Comparison of ENCODE assay signal across 21 mouse cellular contexts in the genomic region with DNA sequence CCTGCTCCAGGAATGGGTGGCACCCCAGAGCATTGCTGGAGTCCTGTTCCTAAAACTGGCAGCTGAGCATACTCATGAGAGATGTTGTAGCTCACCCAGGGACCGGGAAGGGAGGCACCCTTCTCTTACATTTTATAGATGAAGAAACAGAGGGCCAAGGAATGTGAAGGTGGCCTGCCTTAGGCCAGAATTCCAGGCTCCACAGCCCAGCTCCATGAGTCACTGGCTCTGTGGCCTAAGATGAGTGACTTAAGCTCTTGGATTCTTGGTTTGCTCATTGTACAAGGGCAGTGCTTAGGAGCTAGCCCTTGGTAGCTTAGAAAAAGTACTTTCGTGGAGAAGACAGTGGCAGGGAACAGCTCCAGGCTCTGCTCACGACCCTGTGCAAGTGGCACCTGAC. TPM values are rescaled to one million over a fixed set of nuclear protein-coding genes. Genes with fewer than 3 reads are reported as not detected.
DNase-seq lines count a peak whose midpoint lies in the region; ATAC-seq and TF ChIP-seq lines count a peak whose summit lies in the region.
"Had no signal": no experiment of that assay in that cellular context is flagged by ENCODE, and none has a peak within 500 bp of the region (broad histone marks: within the 10 kb centered on the region; RNA-seq: fewer than 3 reads in every experiment).

No protein-coding gene starts in this region.

- H3K4me2 ChIP-seq in heart, embryonic 13.5 days = no peak overlapping the region
- H3K4me2 ChIP-seq in liver, embryonic 14.5 days (ENCODE audit: low read depth) = no peak overlapping the region
- no peak overlapping the region for H3K4me2 ChIP-seq in liver, embryonic 11.5 days
- H3K4me2 ChIP-seq in intestine, embryonic 15.5 days (replicated peaks) = no peak overlapping the region
- H3K4me2 ChIP-seq: embryonic facial prominence, embryonic 13.5 days; hindbrain, embryonic 13.5 days; neural tube, embryonic 12.5 days; stomach, embryonic 15.5 days had no signal

- H3K27me3 ChIP-seq in heart, embryonic 13.5 days (replicated peaks) = no peaks in the 10 kb centered on the region
- peaks cover 2% of the 10 kb centered on the region for H3K27me3 ChIP-seq in liver, embryonic 14.5 days (ENCODE audit: control insufficient read depth, insufficient read depth, low read length)
- peaks cover 4% of the 10 kb centered on the region for H3K27me3 ChIP-seq in liver, embryonic 11.5 days (replicated peaks; ENCODE audit: control insufficient read depth, insufficient read depth, low read length)
- no peaks in the 10 kb centered on the region for H3K27me3 ChIP-seq in intestine, embryonic 15.5 days (replicated peaks)
- H3K27me3 ChIP-seq: CH12.LX; embryonic facial prominence, embryonic 13.5 days; neural tube, embryonic 12.5 days; stomach, embryonic 15.5 days had no signal

- no peak for ATAC-seq in heart, embryonic 13.5 days (ENCODE audit: extremely low read depth, insufficient number of reproducible peaks, low FRiP score, low TSS enrichment)
- ATAC-seq in liver, embryonic 14.5 days (ENCODE audit: insufficient read depth) = no peak
- no peak for ATAC-seq in liver, embryonic 11.5 days (replicated peaks; ENCODE audit: low FRiP score)
- ATAC-seq in intestine, embryonic 15.5 days = no peak
- ATAC-seq: intestine, embryonic 16.5 days had no signal

- TF ChIP-seq CTCF in liver, embryonic 14.5 days (IDR thresholded peaks at IDR 0.05; ENCODE audit: low read depth) = no peak

- peak overlapping the region; percentile 21; the same call in 1 of the 2 replicates for H3K9ac ChIP-seq in heart, embryonic 13.5 days
- H3K9ac ChIP-seq in liver, embryonic 14.5 days (replicated peaks) = no peak overlapping the region
- no peak overlapping the region for H3K9ac ChIP-seq in liver, embryonic 11.5 days (ENCODE audit: low read depth, low read length)
- no peak overlapping the region for H3K9ac ChIP-seq in intestine, embryonic 15.5 days
- H3K9ac ChIP-seq: embryonic facial prominence, embryonic 13.5 days; hindbrain, embryonic 13.5 days; neural tube, embryonic 12.5 days; stomach, embryonic 15.5 days had no signal

- no peak for DNase-seq in heart, adult 8-10 months (ENCODE audit: low spot score)
- DNase-seq in liver, embryonic 14.5 days (ENCODE audit: low read depth in 3 of 3, low spot score in 3 of 3) = no peak
- no peak for DNase-seq in liver, embryonic 11.5 days (ENCODE audit: low spot score)
- DNase-seq in urinary bladder, postnatal 10 days (ENCODE audit: low spot score) = no peak
- DNase-seq: cerebellum, adult 8-10 months; gastrocnemius, postnatal 25 days; kidney, postnatal 10 days; lung, postnatal 36 days; spleen, adult 18-20 months had no signal

- no peaks in the 10 kb centered on the region for H3K36me3 ChIP-seq in heart, embryonic 13.5 days
- no peaks in the 10 kb centered on the region for H3K36me3 ChIP-seq in liver, embryonic 14.5 days (replicated peaks; ENCODE audit: control insufficient read depth, insufficient read depth, low read depth)
- no peaks in the 10 kb centered on the region for H3K36me3 ChIP-seq in liver, embryonic 11.5 days (ENCODE audit: control insufficient read depth, insufficient read depth, low read length)
- H3K36me3 ChIP-seq in intestine, embryonic 15.5 days = no peaks in the 10 kb centered on the region
- H3K36me3 ChIP-seq: embryonic facial prominence, embryonic 13.5 days; forebrain, embryonic 10.5 days; hindbrain, embryonic 13.5 days; midbrain, embryonic 10.5 days; neural tube, embryonic 12.5 days; stomach, embryonic 15.5 days had no signal

- H3K4me3 ChIP-seq in heart, embryonic 13.5 days = no peak overlapping the region
- H3K4me3 ChIP-seq in liver, embryonic 14.5 days (ENCODE audit: insufficient read depth in 1 of 2, low read depth in 2 of 2, low read length in 2 of 2) = no peak overlapping the region
- no peak overlapping the region for H3K4me3 ChIP-seq in liver, embryonic 11.5 days (ENCODE audit: low read depth, low read length)
- no peak overlapping the region for H3K4me3 ChIP-seq in brown adipose tissue, adult 24 weeks (ENCODE audit: insufficient read depth, low read depth, low read length)
- H3K4me3 ChIP-seq in intestine, embryonic 15.5 days (replicated peaks) = no peak overlapping the region
- H3K4me3 ChIP-seq: embryonic facial prominence, embryonic 13.5 days; forebrain, embryonic 10.5 days; hindbrain, embryonic 13.5 days; layer of hippocampus, adult 2 months; midbrain, embryonic 10.5 days; neural tube, embryonic 12.5 days; stomach, embryonic 15.5 days had no signal

- H3K27ac ChIP-seq in heart, embryonic 13.5 days (replicated peaks) = peak overlapping the region; percentile 98
- H3K27ac ChIP-seq in liver, embryonic 14.5 days = peak overlapping the region; percentile 42
- no peak overlapping the region for H3K27ac ChIP-seq in liver, embryonic 11.5 days (ENCODE audit: low read depth, low read length)
- peak overlapping the region; percentile 85 for H3K27ac ChIP-seq in brown adipose tissue, adult 24 weeks (replicated peaks; ENCODE audit: low read depth, low read length)
- H3K27ac ChIP-seq in intestine, embryonic 15.5 days = no peak overlapping the region
- H3K27ac ChIP-seq: embryonic facial prominence, embryonic 13.5 days; forebrain, embryonic 10.5 days; hindbrain, embryonic 13.5 days; layer of hippocampus, adult 2 months; midbrain, embryonic 10.5 days; neural tube, embryonic 12.5 days had no signal

- TF ChIP-seq EP300 in liver, embryonic 14.5 days (IDR thresholded peaks at IDR 0.05; ENCODE audit: low read depth) = no peak

- peaks cover 77% of the 10 kb centered on the region for H3K4me1 ChIP-seq in heart, embryonic 13.5 days
- peaks cover 41 to 58% of the 10 kb centered on the region in 2 experiments for H3K4me1 ChIP-seq in liver, embryonic 14.5 days (replicated peaks; ENCODE audit: control insufficient read depth in 2 of 2, insufficient read depth in 2 of 2, low read length in 1 of 2)
- H3K4me1 ChIP-seq in liver, embryonic 11.5 days (replicated peaks; ENCODE audit: control insufficient read depth, insufficient read depth, low read length) = peaks cover 30% of the 10 kb centered on the region
- peaks cover 26% of the 10 kb centered on the region for H3K4me1 ChIP-seq in brown adipose tissue, adult 24 weeks (ENCODE audit: control insufficient read depth, insufficient read depth, insufficient read length, low read length)
- H3K4me1 ChIP-seq in intestine, embryonic 15.5 days (replicated peaks) = peaks cover 28% of the 10 kb centered on the region; the same call in 1 of the 2 replicates

- 62% methylated on average over 3 of the region's 3 CpGs for WGBS in heart, embryonic 13.5 days
- WGBS in liver, embryonic 14.5 days (ENCODE audit: insufficient replicate concordance) = 70% methylated on average over 3 of the region's 3 CpGs
- 68% methylated on average over 3 of the region's 3 CpGs for whole genome bisulfite sequencing in liver, embryonic 11.5 days
- 70% methylated on average over 3 of the region's 3 CpGs for WGBS in intestine, embryonic 15.5 days

- H3K9me3 ChIP-seq in heart, embryonic 13.5 days = no peaks in the 10 kb centered on the region
- H3K9me3 ChIP-seq in liver, embryonic 14.5 days (ENCODE audit: control insufficient read depth, low read length) = no peaks in the 10 kb centered on the region
- H3K9me3 ChIP-seq in liver, embryonic 11.5 days (ENCODE audit: control insufficient read depth, low read length) = no peaks in the 10 kb centered on the region
- no peaks in the 10 kb centered on the region for H3K9me3 ChIP-seq in intestine, embryonic 15.5 days
- H3K9me3 ChIP-seq: embryonic facial prominence, embryonic 13.5 days; forebrain, embryonic 10.5 days; hindbrain, embryonic 13.5 days; midbrain, embryonic 10.5 days; neural tube, embryonic 12.5 days; stomach, embryonic 15.5 days had no signal

RNA-seq across cellular contexts. Expression of gene D5Ertd579e, which starts 19.0 kb away (rescaled TPM):
- 20.3 and 22.5 TPM in 2 replicates for polyA plus RNA-seq in heart, embryonic 13.5 days (2015; fragmentation: Nextera tagmentation; extraction: Ambion mirVana)
- total RNA-seq in heart, adult 8-10 months (2022) = 10 to 100 TPM; 89.7 to 97.8 (median 92.7) TPM
- polyA plus RNA-seq in liver, embryonic 14.5 days (2012; rRNA removed) = 13.9 and 16.2 TPM in 2 replicates
- 22.7 and 24.1 TPM in 2 replicates for polyA plus RNA-seq in liver, embryonic 14.5 days (2014; fragmentation: Nextera tagmentation; extraction: Ambion mirVana)
- 19.3 TPM in 2 replicates for polyA plus RNA-seq in liver, embryonic 11.5 days (2014; fragmentation: Nextera tagmentation; extraction: Ambion mirVana)
- 62.7 and 65.5 TPM in 2 replicates for polyA plus RNA-seq in brown adipose tissue, adult 24 weeks (2012; ENCODE audit: insufficient read depth, insufficient read length, missing spikeins)
- polyA plus RNA-seq in intestine, embryonic 15.5 days (2015; fragmentation: Nextera tagmentation; extraction: Ambion mirVana) = 15.6 and 16.7 TPM in 2 replicates

RNA-seq across cellular contexts. Expression of gene Bloc1s4, which starts 33.6 kb away (rescaled TPM):
- 17.1 and 18.0 TPM in 2 replicates for polyA plus RNA-seq in heart, embryonic 13.5 days (2015; fragmentation: Nextera tagmentation; extraction: Ambion mirVana)
- total RNA-seq in heart, adult 8-10 months (2022) = 10 to 100 TPM; 10.6 to 11.4 (median 11.3) TPM
- polyA plus RNA-seq in liver, embryonic 14.5 days (2012; rRNA removed) = 10.6 and 10.9 TPM in 2 replicates
- 11.9 and 14.4 TPM in 2 replicates for polyA plus RNA-seq in liver, embryonic 14.5 days (2014; fragmentation: Nextera tagmentation; extraction: Ambion mirVana)
- polyA plus RNA-seq in liver, embryonic 11.5 days (2014; fragmentation: Nextera tagmentation; extraction: Ambion mirVana) = 29.1 and 30.0 TPM in 2 replicates
- polyA plus RNA-seq in brown adipose tissue, adult 24 weeks (2012; ENCODE audit: insufficient read depth, insufficient read length, missing spikeins) = 12.0 and 17.0 TPM in 2 replicates
- 21.8 and 23.5 TPM in 2 replicates for polyA plus RNA-seq in intestine, embryonic 15.5 days (2015; fragmentation: Nextera tagmentation; extraction: Ambion mirVana)

Comparison
In these comparisons a context has a peak if more than half of its experiments do, and no peak if none do; other contexts are left out.
1. H3K27ac ChIP-seq: peak in heart, embryonic 13.5 days (single experiment), liver, embryonic 14.5 days (single experiment) and brown adipose tissue, adult 24 weeks (single experiment); none in liver, embryonic 11.5 days (single experiment) and intestine, embryonic 15.5 days (single experiment).